Mouse (Mus musculus) cortical plate, adult 2 months (tissue): ENCODE measurements around the gene Chad.

ENCODE experiments used
- CTCF ChIP-seq: fragments of 200-500 bp; IDR thresholded peaks from 2 replicates; pipeline ENCODE4 v1.5.1; 2011; ENCODE audit warnings: mild to moderate bottlenecking, control low read depth, low read length; ENCODE audit not compliant: insufficient read depth; ENCODE audit errors: extremely low read depth
- POLR2A ChIP-seq: fragments of 200-500 bp; IDR thresholded peaks from 2 replicates; pipeline ENCODE4 v1.6.1; 2011; ENCODE audit warnings: mild to moderate bottlenecking, low read length, control low read depth; ENCODE audit not compliant: insufficient read depth; ENCODE audit errors: extremely low read depth

DNA sequence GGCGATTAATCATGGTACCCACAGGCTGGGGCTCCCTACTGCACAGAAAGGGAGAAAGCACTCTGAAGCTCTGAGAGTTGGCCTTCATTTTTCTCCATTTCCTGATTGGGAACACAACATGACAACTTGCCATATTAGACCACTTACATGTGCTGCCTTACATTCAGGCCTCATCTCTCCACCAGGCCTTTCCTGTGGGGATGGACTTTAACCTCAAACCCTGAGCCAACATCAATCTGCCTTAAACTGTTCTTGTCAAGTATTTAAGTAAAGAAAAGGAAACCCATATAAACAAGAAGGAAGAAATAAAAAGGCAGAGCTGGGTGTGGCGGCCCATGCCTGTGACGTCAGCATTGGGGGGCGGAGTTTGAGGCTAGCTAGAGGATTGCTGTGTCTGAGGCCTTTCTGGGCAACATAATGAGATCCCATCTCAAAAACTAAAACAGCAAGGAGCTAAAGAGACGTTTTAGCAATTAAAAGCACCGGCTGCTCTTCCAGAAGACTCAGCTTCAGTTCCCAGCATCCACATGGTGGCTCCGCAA, 31.5 kb downstream of the Chad start:
- TF ChIP-seq POLR2A: no peak
- TF ChIP-seq CTCF: no peak
